Mouse (Mus musculus) cerebral cortex, adult 2 months (tissue): ENCODE measurements around the gene Morc4.

Source experiments
- WGBS: fragments of 180-500 bp; shearing (Covaris S2); methylation state at CpG from one replicate; pipeline ENCODE4 v1.1.7; 2018; 5-methylcytosine and 5-hydroxymethylcytosine counted together

Gene Morc4

DNA sequence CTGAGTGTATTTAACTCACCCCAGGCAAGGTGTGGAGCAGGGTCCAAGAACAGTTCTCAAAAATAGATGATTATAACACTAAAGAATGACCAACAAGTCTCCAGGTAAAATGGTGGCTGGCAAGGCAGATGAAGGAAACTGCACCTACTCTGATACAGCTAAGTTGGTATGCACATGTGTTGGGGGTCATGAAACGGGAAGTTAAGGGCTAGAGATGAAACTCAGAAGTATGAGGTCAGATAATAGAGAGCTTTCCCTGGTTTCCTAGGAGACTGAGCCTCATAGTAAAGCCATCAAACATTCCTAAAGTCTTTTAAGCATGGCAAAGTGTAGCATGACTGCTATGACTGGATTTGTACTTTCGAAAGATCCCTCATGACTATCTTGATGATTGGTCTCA, 68.4 kb downstream of the Morc4 start:
- WGBS, result 87% methylated on average over 2 of the region's 2 CpGs

DNA sequence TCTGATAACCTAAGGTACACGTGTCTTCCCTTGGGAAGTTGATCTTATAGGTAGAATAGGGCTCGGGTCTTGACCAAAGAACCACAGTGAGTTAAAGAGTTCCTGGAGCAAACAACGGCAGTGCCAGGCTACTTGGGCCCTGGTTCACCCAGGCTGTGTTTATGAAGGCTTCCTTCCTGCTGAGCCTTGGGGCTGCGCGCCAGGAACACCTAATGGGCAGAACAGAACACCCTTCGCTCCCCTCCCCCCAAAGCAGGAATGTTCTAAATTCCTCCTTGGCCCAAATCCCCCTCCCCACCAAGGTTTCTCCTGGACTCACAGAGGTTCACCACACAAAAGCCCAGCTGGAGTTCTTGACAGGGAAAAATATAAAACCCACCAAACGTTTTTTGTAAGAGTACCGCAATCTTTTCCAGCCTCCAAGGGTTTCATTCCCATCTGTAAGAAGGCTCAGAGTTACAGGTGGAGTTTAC, 71.0 kb downstream of the Morc4 start, which contains the start of gene Cldn2:
Gene Cldn2, plus strand, starts transcription at position 423 of the 473 bp plus-strand sequence.
- 68% methylated on average over 8 of the region's 8 CpGs for WGBS

DNA sequence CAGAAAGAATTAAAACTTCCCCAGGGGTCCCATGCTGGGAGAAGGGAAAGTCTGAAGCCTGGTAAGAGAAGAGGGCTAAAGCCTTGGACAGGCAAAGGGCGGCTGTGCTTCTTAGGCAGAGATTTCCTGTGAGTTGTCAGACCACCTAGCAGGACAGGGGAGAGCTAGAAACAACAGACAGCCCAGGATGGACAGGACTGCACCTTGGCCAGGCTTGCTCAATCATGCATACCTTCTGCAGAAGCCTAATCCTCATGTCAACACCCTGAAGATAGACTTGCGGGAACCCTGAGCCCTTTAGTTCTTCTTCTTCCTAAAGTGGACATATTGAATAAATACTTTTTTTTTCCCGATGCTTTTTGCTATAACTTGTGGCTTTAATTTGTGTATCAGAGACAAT, 71.5 kb downstream of the Morc4 start:
- WGBS, result 82% methylated on average over 3 of the region's 3 CpGs

DNA sequence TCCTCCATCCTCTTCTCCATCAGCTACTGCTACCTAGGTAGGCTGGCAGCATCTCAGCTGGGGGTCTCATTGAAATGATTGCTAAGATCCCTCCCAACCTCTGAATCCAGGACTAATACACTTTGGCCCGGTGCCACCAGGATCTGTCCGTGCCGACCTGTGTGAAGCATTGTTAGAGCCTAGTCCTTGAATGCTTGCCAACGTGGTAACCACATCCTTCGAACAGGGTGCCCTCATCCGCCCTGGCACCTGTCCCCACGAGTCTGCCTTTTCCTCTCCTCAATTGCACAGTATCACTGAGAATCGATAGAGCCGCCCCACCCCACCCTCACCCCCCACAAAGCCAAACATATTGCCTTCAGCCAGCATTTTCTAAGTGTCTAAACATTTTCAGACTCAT, 73.6 kb downstream of the Morc4 start:
- 57% methylated on average over 9 of the region's 9 CpGs for WGBS

DNA sequence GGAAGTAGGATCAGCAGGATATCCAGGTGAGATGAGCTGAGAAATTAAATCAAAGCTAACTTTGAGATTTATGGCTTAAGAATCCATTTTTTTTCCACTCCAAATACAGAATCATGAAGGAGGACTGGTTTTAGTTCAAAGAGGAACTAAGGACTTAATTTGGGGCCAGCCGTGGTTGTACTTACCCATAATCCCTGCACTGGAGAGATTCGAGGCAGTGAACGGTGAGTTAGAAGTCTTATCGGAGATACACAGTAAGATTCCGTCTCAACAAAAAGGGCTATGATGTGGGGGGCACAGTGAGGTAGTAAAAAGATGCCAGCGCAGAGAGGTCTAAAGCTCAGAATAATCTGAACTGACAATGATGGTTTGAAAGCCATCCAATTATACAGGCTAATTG, 75.4 kb downstream of the Morc4 start:
- WGBS, result 89% methylated on average over 6 of the region's 6 CpGs

DNA sequence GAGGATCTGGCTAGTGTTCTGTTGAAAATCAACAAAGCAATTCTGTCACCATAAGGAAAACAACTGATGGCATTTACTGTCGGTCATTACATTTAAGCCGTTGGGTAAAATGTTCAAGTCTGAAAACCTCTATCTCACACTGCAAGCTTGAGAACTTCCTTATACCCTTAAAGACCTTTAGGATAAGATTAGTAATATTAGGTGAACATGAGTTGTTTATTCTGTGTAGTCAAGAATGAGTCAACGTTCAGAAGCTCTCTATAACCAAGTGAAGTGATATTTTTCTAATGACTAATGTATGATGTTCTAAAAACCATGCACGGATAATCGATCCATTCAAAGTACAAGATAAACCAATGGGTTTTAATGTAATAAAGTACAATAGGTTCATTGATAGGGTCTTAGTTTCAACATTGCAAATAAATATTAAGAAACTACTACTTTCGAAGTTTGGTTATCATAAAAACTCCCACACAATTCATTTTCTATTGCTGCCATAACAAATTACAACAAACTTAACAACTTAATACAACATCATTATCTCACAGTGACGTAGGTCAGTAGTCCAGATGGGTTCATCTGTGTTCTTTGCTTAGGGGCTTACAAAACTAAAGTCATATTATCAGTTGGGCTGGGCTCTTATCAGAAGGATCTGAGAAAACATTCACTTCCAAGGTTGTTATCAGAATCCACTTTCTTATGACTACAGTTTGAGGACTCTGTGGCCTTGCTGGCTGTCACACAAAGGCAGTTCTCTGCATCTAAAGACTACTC, 77.2 kb downstream of the Morc4 start:
- 89% methylated on average over 7 of the region's 7 CpGs for WGBS

DNA sequence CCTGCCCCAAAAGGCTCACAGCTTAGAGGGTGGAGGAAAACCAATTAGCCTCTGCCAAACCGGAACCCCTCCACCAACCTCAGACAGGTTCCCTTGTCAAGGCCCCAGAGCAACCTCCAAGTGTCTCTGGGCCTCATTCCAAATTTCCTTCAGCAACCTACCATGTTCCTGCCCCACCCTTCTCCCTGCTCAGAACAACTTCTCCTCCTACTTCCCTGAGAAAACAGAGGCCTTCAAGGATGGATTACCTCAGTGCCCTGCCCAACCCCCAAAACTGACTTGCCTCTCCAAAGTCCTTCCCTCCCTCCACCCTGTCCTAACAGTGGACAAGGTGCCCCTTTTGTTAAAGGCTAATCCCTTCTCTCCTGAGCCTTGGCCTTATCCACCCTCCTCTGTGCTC, 85.7 kb downstream of the Morc4 start:
- 44% methylated on average over 1 of the region's 1 CpGs for WGBS

DNA sequence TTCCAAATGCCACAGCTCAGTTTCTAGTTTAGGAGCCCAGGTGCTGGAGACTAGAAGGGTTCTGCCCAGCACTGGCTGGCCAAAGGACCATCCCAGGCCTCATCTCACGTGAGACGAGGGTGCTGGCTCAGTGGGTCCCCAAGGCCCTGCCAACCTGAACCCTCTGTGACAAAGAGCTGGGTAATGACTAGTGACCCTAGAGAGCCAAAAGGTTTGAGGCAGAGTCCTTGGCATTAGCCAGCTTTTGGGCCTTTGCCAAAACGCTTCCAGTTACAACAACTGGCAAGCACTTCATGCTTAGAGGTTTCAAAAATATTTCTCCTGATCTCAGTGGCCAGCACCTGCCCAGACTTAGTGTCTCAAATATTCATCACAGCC, 88.4 kb downstream of the Morc4 start:
- 90% methylated on average over 3 of the region's 3 CpGs for WGBS

DNA sequence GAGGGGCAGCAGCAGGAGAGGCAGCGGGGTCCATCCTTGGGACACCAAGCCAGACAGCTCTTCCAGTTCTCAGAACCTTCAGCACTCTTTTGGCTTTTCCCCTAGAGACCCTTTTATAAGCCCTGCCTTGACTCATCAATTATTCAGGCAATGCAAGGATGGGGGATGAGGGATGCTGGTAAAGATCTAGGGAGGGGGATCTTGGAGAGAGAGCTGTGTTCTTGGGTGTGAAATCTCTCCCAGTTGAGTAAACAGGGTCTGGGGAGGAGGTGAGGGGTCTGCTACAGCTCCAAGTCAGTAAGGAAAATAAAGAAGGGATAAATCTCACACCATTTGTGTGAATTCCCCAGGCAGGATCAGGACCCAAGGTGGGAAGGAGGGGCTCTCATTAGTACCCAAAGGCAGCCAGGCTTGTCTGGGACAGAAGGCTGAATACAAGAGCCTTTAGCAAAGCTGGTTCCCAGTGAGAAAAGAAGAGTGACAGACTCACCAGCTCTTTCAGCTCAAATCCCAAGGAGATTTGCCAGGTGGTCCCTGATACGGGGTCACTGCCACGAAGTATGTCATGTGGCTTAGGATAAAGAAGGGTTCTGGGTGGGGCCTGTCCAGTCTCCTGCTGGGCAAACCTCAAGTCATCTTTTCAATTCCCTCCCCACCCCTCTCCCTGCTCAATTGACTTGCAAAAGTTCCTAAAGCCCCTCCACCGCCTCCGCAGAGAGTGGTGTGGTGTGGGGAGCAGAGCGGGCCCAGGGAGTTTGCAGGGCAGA, 89.0 kb downstream of the Morc4 start, which contains the start of gene Ripply1:
Gene Ripply1, minus strand, starts transcription at position 76 of the 767 bp plus-strand sequence.
- WGBS, result 68% methylated on average over 6 of the region's 6 CpGs

DNA sequence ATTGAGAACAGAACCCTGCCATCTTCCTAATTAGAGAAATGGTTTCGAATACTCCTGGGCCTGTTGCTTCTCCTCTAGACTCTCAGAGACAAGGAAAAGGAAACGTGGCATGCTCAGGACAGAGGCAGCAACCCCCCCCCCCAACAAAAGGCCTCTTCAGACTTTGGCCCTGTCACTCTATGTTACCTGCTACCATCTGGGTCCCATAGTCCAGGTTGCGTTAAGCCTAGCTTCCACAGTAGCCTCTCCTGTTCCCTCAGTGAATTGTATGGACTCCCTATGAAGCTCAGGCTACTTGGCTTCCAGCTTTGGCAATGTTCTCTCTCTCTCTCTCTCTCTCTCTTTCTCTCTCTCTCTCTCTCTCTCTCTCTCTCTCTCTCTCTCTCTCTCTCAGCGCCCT, 89.9 kb downstream of the Morc4 start:
- WGBS, result 93% methylated on average over 4 of the region's 4 CpGs

DNA sequence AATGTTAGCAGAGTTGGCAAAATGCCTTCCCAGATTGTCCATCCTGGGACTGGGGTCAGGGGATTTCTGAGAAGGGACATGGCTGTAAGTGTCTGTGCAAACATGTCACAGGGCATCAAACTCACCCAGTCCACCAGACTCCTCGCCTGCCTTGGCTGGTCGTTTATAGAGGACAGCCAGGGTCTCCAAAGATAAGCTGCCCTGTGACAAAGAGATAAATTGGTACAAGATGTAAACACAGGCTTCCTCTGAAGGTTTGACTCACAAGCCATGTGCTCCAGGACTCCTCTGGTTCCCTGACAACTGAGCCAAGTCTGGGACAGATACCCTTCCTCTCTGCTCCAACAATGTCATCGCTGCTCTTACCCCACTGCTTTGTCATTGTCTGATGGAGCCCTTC, 90.5 kb downstream of the Morc4 start:
- WGBS, result 79% methylated on average over 3 of the region's 3 CpGs

DNA sequence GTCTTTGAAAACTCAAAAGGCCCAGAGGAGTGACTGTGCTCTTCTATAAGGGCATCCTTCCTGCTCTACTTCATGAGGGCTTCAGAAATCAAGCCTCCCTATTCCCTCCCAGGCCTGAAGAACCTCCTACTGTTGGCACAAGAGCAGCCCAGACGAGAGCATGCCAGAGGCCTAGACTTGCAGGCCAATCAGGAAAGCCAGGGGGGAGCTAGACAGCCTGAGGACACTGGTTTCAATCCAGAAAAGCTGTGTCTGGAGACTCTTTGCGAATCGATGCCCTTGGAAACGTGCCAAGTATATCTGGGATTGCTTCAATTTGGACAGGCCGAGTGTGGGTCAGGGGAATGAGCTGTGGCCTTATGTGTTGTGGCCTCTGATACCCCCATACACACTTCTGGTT, 92.1 kb downstream of the Morc4 start:
- 69% methylated on average over 5 of the region's 5 CpGs for WGBS

DNA sequence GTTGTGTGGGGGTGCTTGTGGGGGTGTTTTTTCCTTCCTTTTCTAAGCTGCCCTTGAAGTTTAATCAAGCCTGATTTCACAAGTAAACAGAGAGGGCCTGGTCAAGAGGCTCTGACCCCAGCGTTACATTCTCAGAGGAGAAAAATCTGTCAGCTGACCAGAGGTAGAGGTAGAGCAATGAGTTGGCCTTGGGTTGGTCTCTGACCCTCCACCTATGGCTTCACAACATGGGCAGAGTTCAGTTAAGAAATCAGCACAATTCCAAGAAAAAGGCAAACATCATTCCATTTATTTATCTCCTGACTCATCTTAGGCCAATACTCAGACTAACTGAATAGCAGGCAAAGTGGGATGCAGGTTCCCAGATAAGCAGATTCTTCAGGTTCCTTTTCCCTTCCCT, 92.6 kb downstream of the Morc4 start:
- 100% methylated on average over 1 of the region's 1 CpGs for WGBS

DNA sequence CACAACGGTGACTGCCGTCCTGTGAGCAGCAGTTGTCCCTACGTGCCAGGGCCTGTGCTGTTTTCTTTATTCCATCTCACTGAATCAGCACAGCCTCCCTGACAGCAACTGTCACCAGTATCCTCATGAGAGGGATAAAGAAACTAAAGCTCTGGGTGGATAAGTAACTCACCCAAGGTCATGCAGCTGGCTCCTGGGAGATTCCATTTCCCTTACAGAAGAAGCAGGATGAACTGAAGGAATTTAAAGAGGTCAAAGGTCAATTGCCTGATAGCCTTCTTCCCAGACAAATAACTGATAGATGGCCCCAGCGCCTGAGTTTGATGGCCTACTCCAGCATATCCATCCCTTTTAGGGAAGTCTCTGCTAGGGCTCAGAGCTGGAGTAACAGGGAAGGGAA, 94.1 kb downstream of the Morc4 start:
- WGBS, result 85% methylated on average over 4 of the region's 4 CpGs

DNA sequence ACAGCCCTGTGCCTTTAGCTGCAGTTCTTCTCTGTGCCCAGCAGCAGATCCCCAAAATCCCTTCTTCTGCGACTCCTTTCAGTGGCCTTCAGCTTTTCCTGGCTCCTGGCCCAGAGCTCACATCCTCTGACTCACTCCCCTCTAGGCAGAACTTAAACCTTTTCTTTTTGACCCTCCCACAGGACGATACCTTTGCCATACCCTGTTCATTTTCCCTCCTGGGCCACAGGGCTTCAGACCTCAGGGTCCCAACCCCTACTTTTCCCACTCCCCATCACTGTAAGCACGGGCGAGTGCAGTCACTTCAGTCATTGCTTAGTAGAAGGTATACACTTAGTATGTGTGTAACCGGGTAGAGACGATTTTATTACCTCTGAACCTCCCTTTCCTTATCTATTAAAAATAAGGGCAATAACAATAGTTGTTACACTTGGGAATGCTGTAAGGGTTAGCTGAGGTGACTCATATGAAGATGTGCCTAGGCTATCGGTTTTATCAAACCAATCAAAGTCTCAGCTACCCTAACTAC, 96.3 kb downstream of the Morc4 start:
- WGBS, result 70% methylated on average over 7 of the region's 7 CpGs

DNA sequence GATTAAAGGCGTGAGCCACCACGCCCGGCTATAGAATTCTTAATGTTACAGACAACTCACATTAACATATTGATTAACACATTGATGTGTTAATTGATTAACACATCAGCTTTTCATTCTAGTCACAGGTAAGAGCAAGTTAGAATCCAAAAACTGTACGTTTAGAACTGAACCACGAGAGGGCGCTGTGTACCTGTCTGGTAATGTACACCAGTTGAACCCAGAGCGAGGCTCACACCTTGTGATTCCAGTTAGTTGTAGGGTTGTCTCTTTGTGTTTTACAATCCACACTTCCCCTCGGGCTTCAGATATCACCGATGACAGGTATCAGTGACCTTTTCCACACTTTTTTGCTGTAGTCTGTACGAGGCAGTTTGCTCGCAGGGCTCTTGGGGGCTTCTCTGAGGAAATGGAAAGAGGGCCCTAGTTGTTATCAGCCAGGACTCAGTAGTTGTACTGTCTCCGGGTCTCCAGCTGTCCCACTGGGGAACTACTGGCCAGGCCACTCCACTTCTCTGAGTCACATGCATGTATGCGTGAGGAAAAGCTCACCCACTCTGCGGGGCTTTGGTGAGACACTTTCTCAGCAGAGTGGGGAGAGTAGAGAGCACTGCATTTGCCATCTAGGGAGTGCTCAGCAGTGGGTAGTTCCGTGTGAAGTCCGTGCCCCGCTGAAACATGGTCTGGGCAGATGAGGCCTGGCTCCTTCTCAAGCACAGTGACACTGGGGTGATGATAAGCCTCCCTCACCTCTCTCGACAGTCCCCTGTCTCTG, 97.0 kb downstream of the Morc4 start:
- 27% methylated on average over 18 of the region's 18 CpGs for WGBS
